Mouse (Mus musculus) heart, embryonic 13.5 days (tissue): Measurements from ENCODE around the gene Olfr888. TPM values are rescaled to one million over a fixed set of nuclear protein-coding genes. Genes with fewer than 3 reads are reported as not detected.

Experiments
- ATAC-seq: fragments of 200-750 bp; cut with Nextera tagmentation; 2 replicates; pipeline ENCODE4 v1.8.0; 2017; ENCODE audit warnings: moderate TSS enrichment; ENCODE audit not compliant: insufficient number of reproducible peaks, low FRiP score, low TSS enrichment; ENCODE audit errors: extremely low read depth
- H3K27ac ChIP-seq: fragments of 300-500 bp; sonication (generic); replicated peaks from 2 replicates; pipeline ENCODE4 v1.5.1; 2015; ENCODE audit warnings: moderate library complexity, mild to moderate bottlenecking, inconsistent platforms
- H3K27me3 ChIP-seq: fragments of 300-500 bp; sonication (generic); replicated peaks from 2 replicates; pipeline ENCODE4 v1.6.1; 2015; ENCODE audit warnings: mild to moderate bottlenecking, inconsistent platforms
- H3K36me3 ChIP-seq: fragments of 300-500 bp; sonication (generic); 2 replicates; pipeline ENCODE4 v1.6.1; 2015; ENCODE audit warnings: mild to moderate bottlenecking, inconsistent platforms
- H3K4me1 ChIP-seq: fragments of 300-500 bp; sonication (generic); 2 replicates; pipeline ENCODE4 v1.6.1; 2015; ENCODE audit warnings: inconsistent platforms
- H3K4me2 ChIP-seq: fragments of 300-500 bp; sonication (generic); 2 replicates; pipeline ENCODE4 v1.6.1; 2015; ENCODE audit warnings: inconsistent platforms, mild to moderate bottlenecking, moderate library complexity
- H3K4me3 ChIP-seq: fragments of 300-500 bp; sonication (generic); 2 replicates; pipeline ENCODE4 v1.5.1; 2015; ENCODE audit warnings: moderate library complexity, mild to moderate bottlenecking, inconsistent platforms
- H3K9ac ChIP-seq: fragments of 300-500 bp; sonication (generic); 2 replicates; pipeline ENCODE4 v1.6.1; 2015; ENCODE audit warnings: inconsistent platforms, mild to moderate bottlenecking, moderate library complexity
- H3K9me3 ChIP-seq: fragments of 300-500 bp; sonication (generic); 2 replicates; pipeline ENCODE4 v1.6.1; 2016; ENCODE audit warnings: inconsistent platforms
- WGBS: fragments of 180-500 bp; shearing (Covaris S2); methylation state at CpG from one replicate; pipeline ENCODE4 v1.1.7; 2015; ENCODE audit warnings: mixed read lengths; 5-methylcytosine and 5-hydroxymethylcytosine counted together
- polyA plus RNA-seq: library from polyadenylated mRNA; unstranded; fragments of >200 nt; fragmentation: Nextera tagmentation; extraction: Ambion mirVana; gene quantifications from 2 replicates; pipeline ENCODE4 v1.2.1, GENCODE M21; 2015

The Olfr888 gene
- not detected in 2 replicates for polyA plus RNA-seq

DNA sequence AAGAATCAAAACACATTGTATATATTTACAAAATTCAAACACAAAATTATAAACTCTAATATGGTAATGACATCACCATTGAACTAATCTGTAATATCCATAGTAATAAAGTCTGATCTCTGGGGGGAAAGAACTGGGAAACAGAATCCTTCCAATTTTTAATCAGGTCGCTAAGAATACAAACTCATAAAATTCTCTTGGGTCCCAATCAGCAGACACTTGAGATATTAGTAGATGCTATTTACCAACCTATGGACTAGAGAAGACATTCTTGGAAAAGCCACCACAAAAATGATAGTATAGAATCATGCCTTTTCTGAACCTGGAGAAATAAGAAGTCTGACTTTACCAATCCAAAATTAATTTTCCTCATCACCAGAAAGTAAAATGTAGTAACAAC, at the start of gene Olfr888:
Olfr888 (plus strand) TSS at position 301 of the 400 bp plus-strand sequence.
- H3K36me3 ChIP-seq, result no peaks in the 10 kb centered on the region
- no peaks in the 10 kb centered on the region for H3K4me1 ChIP-seq
- no peaks in the 10 kb centered on the region for H3K27me3 ChIP-seq
- no peak within 1 kb of the TSS for H3K4me3 ChIP-seq
- ATAC-seq, result no peak
- 63% methylated on average over 1 of the region's 1 CpGs for WGBS
- H3K27ac ChIP-seq, result no peak within 1 kb of the TSS
- H3K4me2 ChIP-seq, result no peak within 1 kb of the TSS
- H3K9ac ChIP-seq, result no peak within 1 kb of the TSS
- no peaks in the 10 kb centered on the region for H3K9me3 ChIP-seq

- Histone ChIP-seq H3K4me1 (no peaks in the 10 kb centered on the region), H3K4me2 (no peak within 1 kb of the TSS), H3K4me3 (no peak within 1 kb of the TSS), H3K36me3 (no peaks in the 10 kb centered on the region), H3K27ac (no peak within 1 kb of the TSS), H3K9me3 (no peaks in the 10 kb centered on the region), H3K27me3 (no peaks in the 10 kb centered on the region), H3K9ac (no peak within 1 kb of the TSS)
- no peak for ATAC-seq
- 71% methylated on average over 3 of the region's 3 CpGs for WGBS
These were observed 46.9 kb upstream of the Olfr888 start, which contains the start of gene Olfr885 for GRCm38 (mm10) chr9:38061022-38061421. Gene Olfr885 (plus strand): TSS chr9:38061322.

- no peak within 1 kb of the TSS for H3K4me2 ChIP-seq
- no peak within 1 kb of the TSS for H3K27ac ChIP-seq
- H3K27me3 ChIP-seq, result no peaks in the 10 kb centered on the region
- H3K4me3 ChIP-seq, result no peak within 1 kb of the TSS
- ATAC-seq, result no peak
- no peaks in the 10 kb centered on the region for H3K36me3 ChIP-seq
- no peak within 1 kb of the TSS for H3K9ac ChIP-seq
- H3K9me3 ChIP-seq, result no peaks in the 10 kb centered on the region
- 63% methylated on average over 1 of the region's 1 CpGs for WGBS
- no peaks in the 10 kb centered on the region for H3K4me1 ChIP-seq
These were observed 24.2 kb upstream of the Olfr888 start, which contains the start of gene Olfr887 for GRCm38 (mm10) chr9:38083772-38084171. Gene Olfr887 (plus strand): TSS chr9:38084072.

- no peaks in the 10 kb centered on the region for H3K9me3 ChIP-seq
- no peak within 1 kb of the TSS for H3K4me2 ChIP-seq
- H3K4me3 ChIP-seq, result no peak within 1 kb of the TSS
- ATAC-seq, result no peak
- H3K27me3 ChIP-seq, result no peaks in the 10 kb centered on the region
- H3K36me3 ChIP-seq, result no peaks in the 10 kb centered on the region
- H3K27ac ChIP-seq, result no peak within 1 kb of the TSS
- no peaks in the 10 kb centered on the region for H3K4me1 ChIP-seq
- no peak within 1 kb of the TSS for H3K9ac ChIP-seq
These were observed 7.0 kb downstream of the Olfr888 start, which contains the start of gene Olfr889 for GRCm38 (mm10) chr9:38114898-38115297. Gene Olfr889 (plus strand): TSS chr9:38115198.

- no peaks in the 10 kb centered on the region for H3K9me3 ChIP-seq
- no peak within 1 kb of the TSS for H3K4me3 ChIP-seq
- ATAC-seq, result no peak
- no peaks in the 10 kb centered on the region for H3K36me3 ChIP-seq
- H3K4me2 ChIP-seq, result no peak within 1 kb of the TSS
- H3K4me1 ChIP-seq, result no peaks in the 10 kb centered on the region
- H3K9ac ChIP-seq, result no peak within 1 kb of the TSS
- H3K27ac ChIP-seq, result no peak within 1 kb of the TSS
- H3K27me3 ChIP-seq, result no peaks in the 10 kb centered on the region
These were observed 34.3 kb downstream of the Olfr888 start, which contains the start of gene Olfr890 for GRCm38 (mm10) chr9:38142217-38142616. Gene Olfr890 (plus strand): TSS chr9:38142517.

Other genes with a start within 250 kb of the Olfr888 start
- gene Olfr145, start 211.4 kb upstream of the Olfr888 start, polyA plus RNA-seq, result not detected in 2 replicates
- not detected in 2 replicates for gene Olfr878, start 190.3 kb upstream of the Olfr888 start, polyA plus RNA-seq
- gene Olfr881, start 116.3 kb upstream of the Olfr888 start, polyA plus RNA-seq, result not detected in 2 replicates
- not detected in 2 replicates for gene Olfr883, start 82.3 kb upstream of the Olfr888 start, polyA plus RNA-seq
- gene Olfr884, start 61.6 kb upstream of the Olfr888 start, polyA plus RNA-seq, result not detected in 2 replicates
- gene Olfr885, start 46.8 kb upstream of the Olfr888 start, polyA plus RNA-seq, result not detected in 2 replicates
- not detected in 2 replicates for gene Olfr887, start 24.1 kb upstream of the Olfr888 start, polyA plus RNA-seq
- gene Olfr889, start 7.1 kb downstream of the Olfr888 start, polyA plus RNA-seq, result 0.04 TPM in 1 of 2 replicates, not detected in the other
- gene Olfr890, start 34.4 kb downstream of the Olfr888 start, polyA plus RNA-seq, result not detected in 2 replicates
- not detected in 2 replicates for gene Olfr891, start 72.7 kb downstream of the Olfr888 start, polyA plus RNA-seq
- gene Olfr893, start 100.2 kb downstream of the Olfr888 start, polyA plus RNA-seq, result not detected in 2 replicates
- gene Olfr894, start 109.9 kb downstream of the Olfr888 start, polyA plus RNA-seq, result not detected in 2 replicates
- gene Olfr143, start 144.6 kb downstream of the Olfr888 start, polyA plus RNA-seq, result not detected in 2 replicates
- gene Olfr895, start 159.7 kb downstream of the Olfr888 start, polyA plus RNA-seq, result not detected in 2 replicates
- not detected in 2 replicates for gene Olfr896-ps1, start 183.0 kb downstream of the Olfr888 start, polyA plus RNA-seq
- gene Olfr25, start 220.9 kb downstream of the Olfr888 start, polyA plus RNA-seq, result not detected in 2 replicates
- gene Olfr898, start 240.3 kb downstream of the Olfr888 start, polyA plus RNA-seq, result not detected in 2 replicates